Mouse (Mus musculus): ENCODE data around the gene Trim66. TPM values are rescaled to one million over a fixed set of nuclear protein-coding genes. Genes with fewer than 3 reads are reported as not detected.

Trim66 gene
- polyA plus RNA-seq, 1 experiment from 2014 or later: 0.02 TPM

GRCm38 (mm10) chr7:109532691-109533090 lies 24.8 kb upstream of the Trim66 start:
- peaks cover 69% of the 10 kb centered on the region for H3K36me3 ChIP-seq
- no peaks in the 10 kb centered on the region for H3K27me3 ChIP-seq
- H3K4me3 ChIP-seq: no peak overlapping the region
- H3K27ac ChIP-seq: peak overlapping the region; percentile 35; the same call in 1 of the 2 replicates
- 0 out of 2 replicates have a peak overlapping the region, but pooled peaks have one; percentile 4 for H3K9ac ChIP-seq
- H3K9me3 ChIP-seq: no peaks in the 10 kb centered on the region
- peaks cover 26% of the 10 kb centered on the region; the same call in 1 of the 2 replicates for H3K4me1 ChIP-seq
- H3K4me2 ChIP-seq: no peak overlapping the region
- ATAC-seq (ENCODE audit: borderline replicate concordance, extremely low read depth, low FRiP score, low TSS enrichment): no peak
- 54% methylated on average over 3 of the region's 3 CpGs for WGBS

DNA sequence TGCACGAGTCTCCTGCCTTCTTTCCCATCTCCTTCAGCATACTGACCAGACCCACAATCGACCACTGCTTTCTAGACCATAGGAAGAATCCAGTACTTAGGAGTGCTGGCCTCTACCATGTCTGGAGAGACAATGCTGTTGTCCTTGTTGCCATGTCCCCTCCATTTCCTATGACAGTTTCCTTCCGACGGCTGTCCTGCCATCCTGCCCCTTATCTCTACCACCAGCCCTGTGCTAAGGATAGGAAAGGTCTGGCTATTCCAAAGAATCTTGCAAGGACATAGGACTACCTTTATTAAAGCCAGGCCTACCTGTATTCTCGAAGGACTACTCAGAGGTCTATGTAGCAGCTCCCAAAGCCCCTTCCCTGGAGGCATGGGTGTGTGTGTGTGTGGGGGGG lies 23.6 kb upstream of the Trim66 start:
- Histone ChIP-seq H3K27ac (0 out of 2 replicates have a peak overlapping the region, but pooled peaks have one; percentile 35), H3K36me3 (peaks cover 78% of the 10 kb centered on the region), H3K4me3 (no peak overlapping the region), H3K27me3 (no peaks in the 10 kb centered on the region), H3K4me2 (no peak overlapping the region), H3K4me1 (peaks cover 21% of the 10 kb centered on the region; the same call in 1 of the 2 replicates), H3K9ac (no peak overlapping the region), H3K9me3 (no peaks in the 10 kb centered on the region)
- ATAC-seq (ENCODE audit: borderline replicate concordance, extremely low read depth, low FRiP score, low TSS enrichment): no peak
- 62% methylated on average over 5 of the region's 5 CpGs for WGBS

- no peaks in the 10 kb centered on the region for H3K27me3 ChIP-seq
- no peak for ATAC-seq (ENCODE audit: borderline replicate concordance, extremely low read depth, low FRiP score, low TSS enrichment)
- no peak overlapping the region for H3K4me2 ChIP-seq
- H3K36me3 ChIP-seq: peaks cover 84% of the 10 kb centered on the region
- WGBS: 78% methylated on average over 2 of the region's 2 CpGs
- no peak overlapping the region for H3K9ac ChIP-seq
- 0 out of 2 replicates have a peak, but pooled peaks cover 13% of the 10 kb centered on the region for H3K4me1 ChIP-seq
- H3K9me3 ChIP-seq: no peaks in the 10 kb centered on the region
- no peak overlapping the region for H3K4me3 ChIP-seq
- no peak overlapping the region for H3K27ac ChIP-seq
Measured at GRCm38 (mm10) chr7:109529741-109530140, 21.8 kb upstream of the Trim66 start.

- Histone ChIP-seq H3K9ac (no peak overlapping the region), H3K9me3 (no peaks in the 10 kb centered on the region), H3K27ac (0 out of 2 replicates have a peak overlapping the region, but pooled peaks have one; percentile 37), H3K36me3 (peaks cover 85% of the 10 kb centered on the region), H3K4me2 (no peak overlapping the region), H3K4me3 (no peak overlapping the region), H3K4me1 (0 out of 2 replicates have a peak, but pooled peaks cover 13% of the 10 kb centered on the region), H3K27me3 (no peaks in the 10 kb centered on the region)
- 16% methylated on average over 3 of the region's 3 CpGs for WGBS
- peak; percentile 22 for ATAC-seq (ENCODE audit: borderline replicate concordance, extremely low read depth, low FRiP score, low TSS enrichment)
Measured at GRCm38 (mm10) chr7:109528356-109528755, 20.4 kb upstream of the Trim66 start.

DNA sequence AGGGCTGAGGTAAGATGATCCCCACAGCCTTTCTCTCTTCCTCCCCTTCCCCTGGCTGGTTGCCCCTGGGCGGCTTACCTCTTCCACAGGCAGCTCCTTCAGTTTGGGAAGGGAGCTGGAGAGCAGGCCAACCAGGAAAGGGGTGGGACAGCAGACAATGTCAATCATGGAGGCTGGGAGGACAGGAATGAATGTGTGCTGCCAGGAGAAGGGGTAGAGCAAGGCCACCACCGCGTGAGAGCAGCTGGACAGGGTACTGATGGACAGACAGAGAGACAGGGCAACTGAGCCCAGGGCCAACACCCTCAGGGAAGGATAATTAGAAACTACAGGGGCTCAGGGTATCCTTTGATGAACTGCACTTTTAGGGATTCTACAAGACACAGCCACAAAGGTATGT lies 19.6 kb upstream of the Trim66 start:
- WGBS: 57% methylated on average over 3 of the region's 3 CpGs
- H3K36me3 ChIP-seq: peaks cover 85% of the 10 kb centered on the region

GRCm38 (mm10) chr7:109525740-109526663 lies 18.1 kb upstream of the Trim66 start:
- H3K9ac ChIP-seq: no peak overlapping the region
- H3K4me3 ChIP-seq: no peak overlapping the region
- peaks cover 84% of the 10 kb centered on the region for H3K36me3 ChIP-seq
- H3K4me2 ChIP-seq: no peak overlapping the region
- no peak overlapping the region for H3K27ac ChIP-seq
- 68% methylated on average over 16 of the region's 16 CpGs for WGBS
- peaks cover 14% of the 10 kb centered on the region; the same call in 1 of the 2 replicates for H3K4me1 ChIP-seq
- no peaks in the 10 kb centered on the region for H3K27me3 ChIP-seq
- no peaks in the 10 kb centered on the region for H3K9me3 ChIP-seq
- ATAC-seq (ENCODE audit: borderline replicate concordance, extremely low read depth, low FRiP score, low TSS enrichment): no peak

More for the DNA sequence above, 19.6 kb upstream of the Trim66 start:
- ATAC-seq (ENCODE audit: borderline replicate concordance, extremely low read depth, low FRiP score, low TSS enrichment): no peak
- H3K9me3 ChIP-seq: no peaks in the 10 kb centered on the region
- no peaks in the 10 kb centered on the region for H3K27me3 ChIP-seq
- no peak overlapping the region for H3K9ac ChIP-seq
- H3K4me2 ChIP-seq: no peak overlapping the region
- no peak overlapping the region for H3K4me3 ChIP-seq
- no peak overlapping the region for H3K27ac ChIP-seq
- peaks cover 9% of the 10 kb centered on the region; the same call in 1 of the 2 replicates for H3K4me1 ChIP-seq

DNA sequence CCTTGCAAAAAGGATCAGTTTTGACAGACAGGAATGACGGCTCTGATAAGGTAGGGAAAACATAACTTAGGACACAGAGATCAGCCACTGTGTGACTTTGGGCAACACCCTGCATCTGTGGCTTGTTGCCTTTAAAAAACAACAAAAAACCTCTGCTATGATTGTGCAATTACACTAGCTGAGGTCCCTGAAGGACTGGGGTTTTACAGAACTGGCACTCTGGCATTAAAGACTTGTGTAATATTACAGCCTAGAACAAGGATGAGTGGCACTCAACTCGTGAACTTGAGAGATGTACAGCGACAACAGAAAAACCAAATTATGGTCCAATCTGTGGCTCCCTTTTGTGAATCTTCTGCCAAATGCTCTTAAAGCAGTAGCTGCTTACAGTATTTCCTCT lies 16.8 kb upstream of the Trim66 start:
- Histone ChIP-seq H3K27ac (peak overlapping the region; percentile 24; the same call in 1 of the 2 replicates), H3K4me2 (no peak overlapping the region), H3K9me3 (no peaks in the 10 kb centered on the region), H3K27me3 (no peaks in the 10 kb centered on the region), H3K9ac (no peak overlapping the region), H3K4me1 (peaks cover 24% of the 10 kb centered on the region), H3K36me3 (peaks cover 77% of the 10 kb centered on the region), H3K4me3 (no peak overlapping the region)
- WGBS: 71% methylated on average over 3 of the region's 3 CpGs
- ATAC-seq (ENCODE audit: borderline replicate concordance, extremely low read depth, low FRiP score, low TSS enrichment): no peak

GRCm38 (mm10) chr7:109524442-109524744 lies 16.5 kb upstream of the Trim66 start:
- peaks cover 76% of the 10 kb centered on the region for H3K36me3 ChIP-seq

DNA sequence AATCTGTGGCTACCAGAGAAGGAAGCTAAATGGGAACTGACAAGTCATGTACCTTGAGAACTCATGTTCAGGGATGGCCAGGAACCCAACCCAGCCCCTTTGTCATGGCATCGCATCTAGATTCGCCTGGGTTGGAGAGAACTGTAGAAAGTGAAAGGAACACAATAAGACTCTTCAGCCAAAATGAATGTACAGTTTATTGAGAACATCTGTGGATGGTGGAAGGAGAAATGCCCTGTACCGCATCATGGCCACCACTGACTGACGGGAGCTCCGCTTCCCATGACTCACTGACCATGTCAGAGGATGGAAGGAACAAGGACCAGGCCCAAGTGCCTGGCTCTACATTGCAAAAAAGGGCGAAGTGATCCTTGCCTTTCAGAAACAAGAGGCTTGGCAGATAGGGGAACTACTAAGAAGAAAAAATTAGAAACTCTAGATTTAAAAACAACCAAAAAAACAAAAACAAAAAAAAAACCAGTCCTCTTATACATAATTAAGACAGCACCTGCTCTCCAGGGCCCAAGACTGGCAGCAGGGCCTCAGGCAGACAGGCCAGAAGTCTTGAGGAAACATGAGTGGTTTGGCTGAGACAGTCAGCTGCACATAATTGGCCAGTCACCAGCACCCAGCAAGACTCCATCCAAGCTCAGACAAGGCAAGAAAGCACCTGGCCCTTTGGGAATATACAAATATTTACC lies 16.0 kb upstream of the Trim66 start:
- Histone ChIP-seq H3K9ac (no peak overlapping the region), H3K36me3 (peaks cover 76% of the 10 kb centered on the region), H3K4me3 (no peak overlapping the region), H3K27me3 (no peaks in the 10 kb centered on the region), H3K27ac (no peak overlapping the region), H3K4me2 (no peak overlapping the region), H3K4me1 (peaks cover 24% of the 10 kb centered on the region), H3K9me3 (no peaks in the 10 kb centered on the region)
- no peak for ATAC-seq (ENCODE audit: borderline replicate concordance, extremely low read depth, low FRiP score, low TSS enrichment)
- 61% methylated on average over 6 of the region's 6 CpGs for WGBS

More at GRCm38 (mm10) chr7:109524442-109524744, 16.5 kb upstream of the Trim66 start:
- Histone ChIP-seq H3K27me3 (no peaks in the 10 kb centered on the region), H3K9me3 (no peaks in the 10 kb centered on the region), H3K9ac (no peak overlapping the region), H3K27ac (peak overlapping the region; percentile 24; the same call in 1 of the 2 replicates), H3K4me1 (peaks cover 24% of the 10 kb centered on the region), H3K4me3 (no peak overlapping the region), H3K4me2 (no peak overlapping the region)
- no peak for ATAC-seq (ENCODE audit: borderline replicate concordance, extremely low read depth, low FRiP score, low TSS enrichment)

GRCm38 (mm10) chr7:109523304-109523703 lies 15.4 kb upstream of the Trim66 start:
- Histone ChIP-seq H3K4me1 (peaks cover 24% of the 10 kb centered on the region), H3K4me3 (no peak overlapping the region), H3K9ac (no peak overlapping the region), H3K27me3 (no peaks in the 10 kb centered on the region), H3K4me2 (no peak overlapping the region), H3K27ac (no peak overlapping the region), H3K36me3 (peaks cover 73% of the 10 kb centered on the region), H3K9me3 (no peaks in the 10 kb centered on the region)
- 56% methylated on average over 2 of the region's 2 CpGs for WGBS
- no peak for ATAC-seq (ENCODE audit: borderline replicate concordance, extremely low read depth, low FRiP score, low TSS enrichment)

DNA sequence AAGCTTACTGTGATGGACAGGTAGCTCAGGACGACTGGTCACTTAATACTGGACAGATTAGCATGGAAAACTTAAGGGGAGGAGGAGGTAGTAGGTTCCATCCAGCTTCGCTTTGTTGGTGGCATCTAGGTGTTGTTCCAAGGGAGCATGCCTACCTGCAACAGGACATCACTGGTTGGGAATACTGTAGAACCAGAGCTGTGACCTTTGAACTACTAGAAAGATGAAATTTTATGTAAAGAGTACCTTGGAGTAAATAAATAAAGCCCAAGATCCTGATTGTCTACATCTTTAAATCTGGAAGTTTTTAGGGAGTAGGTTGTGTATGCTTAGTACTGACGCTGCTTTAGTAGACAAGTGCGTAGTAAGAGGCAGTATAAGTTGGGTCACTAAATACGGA lies 14.2 kb upstream of the Trim66 start:
- H3K9me3 ChIP-seq: no peaks in the 10 kb centered on the region
- ATAC-seq (ENCODE audit: borderline replicate concordance, extremely low read depth, low FRiP score, low TSS enrichment): no peak
- H3K9ac ChIP-seq: no peak overlapping the region
- WGBS: 70% methylated on average over 5 of the region's 5 CpGs
- peaks cover 32% of the 10 kb centered on the region for H3K4me1 ChIP-seq
- no peak overlapping the region for H3K4me3 ChIP-seq
- H3K27me3 ChIP-seq: no peaks in the 10 kb centered on the region
- H3K36me3 ChIP-seq: peaks cover 60% of the 10 kb centered on the region
- H3K27ac ChIP-seq: no peak overlapping the region
- no peak overlapping the region for H3K4me2 ChIP-seq

DNA sequence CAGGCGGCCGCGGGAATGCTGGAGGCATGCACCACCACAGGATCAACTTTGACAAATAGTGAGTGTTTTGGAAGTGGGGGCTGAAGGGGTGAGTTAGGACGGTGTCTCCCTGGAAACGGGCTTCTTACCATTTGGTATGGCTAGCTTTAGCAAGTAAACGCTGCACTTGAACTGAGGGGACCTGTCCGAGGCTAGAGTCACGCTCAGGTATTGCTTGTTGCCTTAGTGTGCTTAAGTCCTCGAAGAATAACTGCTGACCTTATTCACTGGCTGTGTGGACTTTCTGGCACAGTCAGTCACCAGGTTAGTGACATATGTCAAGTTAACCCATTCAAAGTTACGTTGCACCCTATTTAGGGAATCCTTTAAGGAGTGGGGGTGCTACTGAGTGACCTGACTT lies 12.0 kb upstream of the Trim66 start:
- H3K36me3 ChIP-seq: peaks cover 43% of the 10 kb centered on the region
- no peaks in the 10 kb centered on the region for H3K9me3 ChIP-seq
- H3K4me1 ChIP-seq: peaks cover 32% of the 10 kb centered on the region
- H3K27ac ChIP-seq: peak overlapping the region; percentile 97
- peak overlapping the region; percentile 69 for H3K4me3 ChIP-seq
- H3K9ac ChIP-seq: peak overlapping the region; percentile 95
- WGBS: 1% methylated on average over 10 of the region's 10 CpGs
- H3K27me3 ChIP-seq: no peaks in the 10 kb centered on the region
- H3K4me2 ChIP-seq: peak overlapping the region; percentile 79
- ATAC-seq (ENCODE audit: borderline replicate concordance, extremely low read depth, low FRiP score, low TSS enrichment): no peak
